24 mouse cellular contexts compared by ENCODE assay signal in the genomic region with DNA sequence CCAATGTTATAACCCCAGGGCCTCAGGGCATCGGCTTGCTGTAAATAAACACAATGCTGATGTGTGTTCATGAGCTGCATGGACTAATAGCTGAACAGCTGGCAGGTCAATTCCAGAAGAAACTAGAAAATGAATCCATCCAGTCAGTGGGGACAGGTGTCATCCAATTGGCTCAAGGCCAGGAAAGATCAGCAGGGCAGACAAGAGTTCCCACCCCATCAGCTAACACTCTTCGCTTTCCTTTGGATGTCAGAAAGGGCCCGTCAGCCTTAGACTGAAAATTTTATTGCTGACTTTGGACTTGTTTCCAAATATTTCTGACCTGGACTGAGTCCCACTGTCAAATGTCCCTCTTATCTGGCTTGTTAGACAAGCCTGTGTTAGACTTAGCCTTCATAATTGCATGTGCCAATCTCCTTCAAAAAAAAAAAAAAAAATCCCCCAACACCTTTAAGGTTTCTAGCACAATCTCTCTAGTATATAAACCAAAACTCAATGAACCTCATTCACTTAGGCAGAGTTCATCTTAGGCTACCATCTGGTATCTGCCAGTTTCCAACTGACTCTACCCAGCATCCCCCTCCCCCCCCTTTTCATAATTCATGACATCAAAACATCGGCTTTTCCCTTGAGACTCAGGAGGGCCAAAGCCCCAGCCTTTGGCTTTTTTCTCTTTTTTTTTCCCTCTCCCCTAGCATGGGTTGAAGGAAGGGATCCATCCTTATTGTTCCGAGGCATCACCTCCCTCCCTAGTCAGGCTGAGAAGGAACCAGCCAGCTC. TPM values are rescaled to one million over a fixed set of nuclear protein-coding genes. Genes with fewer than 3 reads are reported as not detected.
A peak's percentile ranks its signal among the peaks of the same experiment; 100 is the strongest.
DNase-seq lines count a peak whose midpoint lies in the region; ATAC-seq and TF ChIP-seq lines count a peak whose summit lies in the region.
"Had no signal": no experiment of that assay in that cellular context is flagged by ENCODE, and none has a peak within 500 bp of the region (broad histone marks: within the 10 kb centered on the region; RNA-seq: fewer than 3 reads in every experiment).

No protein-coding gene starts in this region.

- H3K27ac ChIP-seq in embryonic facial prominence, embryonic 14.5 days (replicated peaks; ENCODE audit: low read depth, low read length) = no peak overlapping the region
- H3K27ac ChIP-seq in embryonic facial prominence, embryonic 10.5 days (replicated peaks) = no peak overlapping the region
- H3K27ac ChIP-seq in kidney, adult 2 months (ENCODE audit: insufficient read depth, low read depth, low read length) = no peak overlapping the region
- H3K27ac ChIP-seq in midbrain, embryonic 14.5 days (replicated peaks; ENCODE audit: low read depth, low read length) = no peak overlapping the region
- no peak overlapping the region for H3K27ac ChIP-seq in midbrain, embryonic 15.5 days
- H3K27ac ChIP-seq: embryonic facial prominence, embryonic 13.5 days; forebrain, embryonic 10.5 days; heart, embryonic 10.5 days had no signal

- TF ChIP-seq POLR2A in kidney, adult 2 months (IDR thresholded peaks at IDR 0.05; ENCODE audit: low read depth, low read length) = no peak

- H3K4me3 ChIP-seq in embryonic facial prominence, embryonic 14.5 days (ENCODE audit: low read depth, low read length) = no peak overlapping the region
- H3K4me3 ChIP-seq in embryonic facial prominence, embryonic 10.5 days = no peak overlapping the region
- H3K4me3 ChIP-seq in kidney, adult 2 months (ENCODE audit: insufficient read depth, low read depth, low read length) = no peak overlapping the region
- H3K4me3 ChIP-seq in midbrain, embryonic 14.5 days (replicated peaks; ENCODE audit: low read depth, low read length) = no peak overlapping the region
- H3K4me3 ChIP-seq in midbrain, embryonic 15.5 days = no peak overlapping the region
- H3K4me3 ChIP-seq: embryonic facial prominence, embryonic 13.5 days; forebrain, embryonic 10.5 days; heart, embryonic 10.5 days; myocyte had no signal

- no peak overlapping the region for H3K4me2 ChIP-seq in embryonic facial prominence, embryonic 14.5 days (ENCODE audit: low read depth, low read length)
- H3K4me2 ChIP-seq in midbrain, embryonic 14.5 days (ENCODE audit: low read length) = no peak overlapping the region
- H3K4me2 ChIP-seq in midbrain, embryonic 15.5 days = no peak overlapping the region
- H3K4me2 ChIP-seq: embryonic facial prominence, embryonic 13.5 days; midbrain, embryonic 11.5 days had no signal

- H3K27me3 ChIP-seq in embryonic facial prominence, embryonic 14.5 days (replicated peaks; ENCODE audit: control insufficient read depth, insufficient read depth, low read length) = no peaks in the 10 kb centered on the region
- no peaks in the 10 kb centered on the region for H3K27me3 ChIP-seq in embryonic facial prominence, embryonic 10.5 days (replicated peaks; ENCODE audit: low read depth, poor library complexity, severe bottlenecking)
- no peaks in the 10 kb centered on the region; the same call in 1 of the 2 replicates for H3K27me3 ChIP-seq in kidney, adult 2 months (replicated peaks; ENCODE audit: control insufficient read depth, insufficient read depth, low read length)
- no peaks in the 10 kb centered on the region for H3K27me3 ChIP-seq in midbrain, embryonic 14.5 days (ENCODE audit: control insufficient read depth, insufficient read depth, low read length)
- no peaks in the 10 kb centered on the region for H3K27me3 ChIP-seq in midbrain, embryonic 15.5 days (replicated peaks)
- H3K27me3 ChIP-seq: embryonic facial prominence, embryonic 13.5 days had no signal

- no peaks in the 10 kb centered on the region for H3K9me3 ChIP-seq in embryonic facial prominence, embryonic 14.5 days (ENCODE audit: control insufficient read depth, low read length)
- H3K9me3 ChIP-seq in embryonic facial prominence, embryonic 10.5 days = no peaks in the 10 kb centered on the region
- no peaks in the 10 kb centered on the region for H3K9me3 ChIP-seq in midbrain, embryonic 14.5 days (ENCODE audit: control insufficient read depth, low read length)
- no peaks in the 10 kb centered on the region for H3K9me3 ChIP-seq in midbrain, embryonic 15.5 days
- H3K9me3 ChIP-seq: embryonic facial prominence, embryonic 13.5 days; forebrain, embryonic 10.5 days; heart, embryonic 10.5 days had no signal

- no peaks in the 10 kb centered on the region for H3K4me1 ChIP-seq in embryonic facial prominence, embryonic 14.5 days (ENCODE audit: control insufficient read depth, insufficient read depth, low read length)
- no peaks in the 10 kb centered on the region for H3K4me1 ChIP-seq in embryonic facial prominence, embryonic 10.5 days
- no peaks in the 10 kb centered on the region for H3K4me1 ChIP-seq in kidney, adult 2 months (ENCODE audit: control insufficient read depth, insufficient read depth, low read length)
- 0 out of 2 replicates have a peak, but pooled peaks cover 4% of the 10 kb centered on the region for H3K4me1 ChIP-seq in midbrain, embryonic 14.5 days (ENCODE audit: control insufficient read depth, insufficient read depth, low read length)
- H3K4me1 ChIP-seq in midbrain, embryonic 15.5 days = no peaks in the 10 kb centered on the region
- H3K4me1 ChIP-seq: embryonic facial prominence, embryonic 13.5 days; forebrain, embryonic 10.5 days; heart, embryonic 10.5 days had no signal

- H3K36me3 ChIP-seq in embryonic facial prominence, embryonic 14.5 days (ENCODE audit: control insufficient read depth, insufficient read depth, low read length) = peaks cover 26% of the 10 kb centered on the region
- H3K36me3 ChIP-seq in embryonic facial prominence, embryonic 10.5 days (replicated peaks) = peaks cover 33% of the 10 kb centered on the region
- no peaks in the 10 kb centered on the region for H3K36me3 ChIP-seq in kidney, adult 2 months (ENCODE audit: control insufficient read depth, insufficient read depth, low read length)
- peaks cover 26% of the 10 kb centered on the region for H3K36me3 ChIP-seq in midbrain, embryonic 14.5 days (ENCODE audit: control insufficient read depth, insufficient read depth, low read length)
- peaks cover 12% of the 10 kb centered on the region; the same call in 1 of the 2 replicates for H3K36me3 ChIP-seq in midbrain, embryonic 15.5 days (replicated peaks)

- no peak for ATAC-seq in embryonic facial prominence, embryonic 14.5 days (ENCODE audit: low read depth)
- ATAC-seq in midbrain, embryonic 14.5 days (ENCODE audit: low FRiP score, low TSS enrichment) = no peak
- ATAC-seq in midbrain, embryonic 15.5 days (replicated peaks) = no peak

- WGBS in embryonic facial prominence, embryonic 14.5 days = 68% methylated on average over 5 of the region's 5 CpGs
- WGBS in embryonic facial prominence, embryonic 10.5 days = 81% methylated on average over 5 of the region's 5 CpGs
- WGBS in kidney, adult 2 months = 59% methylated on average over 5 of the region's 5 CpGs
- 64% methylated on average over 5 of the region's 5 CpGs for WGBS in midbrain, embryonic 14.5 days
- 56% methylated on average over 5 of the region's 5 CpGs for WGBS in midbrain, embryonic 15.5 days

- no peak for TF ChIP-seq CTCF in kidney, adult 2 months (conservative IDR thresholded peaks at IDR 0.05; ENCODE audit: insufficient read depth, insufficient read length, low read depth, low read length)

- DNase-seq in embryonic facial prominence, embryonic 14.5 days (ENCODE audit: low spot score) = peak; percentile 26
- no peak for DNase-seq in embryonic facial prominence, embryonic 10.5 days (ENCODE audit: low spot score)
- peak; percentile 17 for DNase-seq in kidney, postnatal 14 days
- no peak for DNase-seq in kidney, adult 2 months
- peak; percentile 43 for DNase-seq in midbrain, embryonic 14.5 days
- no peak for DNase-seq in urinary bladder, postnatal 25 days (ENCODE audit: low spot score)
- DNase-seq: cerebellum, adult 11-12 months; gastrocnemius, postnatal 10 days; heart, postnatal 36 days; kidney, adult 18-20 months; kidney, postnatal 4 days; liver; right cerebral cortex, adult 18-20 months had no signal

- no peak overlapping the region for H3K9ac ChIP-seq in embryonic facial prominence, embryonic 14.5 days (ENCODE audit: low read depth, low read length)
- H3K9ac ChIP-seq in midbrain, embryonic 14.5 days (replicated peaks; ENCODE audit: low read length) = no peak overlapping the region
- H3K9ac ChIP-seq in midbrain, embryonic 15.5 days = no peak overlapping the region
- H3K9ac ChIP-seq: embryonic facial prominence, embryonic 13.5 days had no signal

RNA-seq across cellular contexts. Expression of gene Utp15, which starts 18.1 kb away (rescaled TPM):
- polyA plus RNA-seq in embryonic facial prominence, embryonic 14.5 days (2014; fragmentation: Nextera tagmentation; extraction: Ambion mirVana) = 20.8 and 26.8 TPM in 2 replicates
- 52.6 and 55.2 TPM in 2 replicates for polyA plus RNA-seq in embryonic facial prominence, embryonic 10.5 days (2016; fragmentation: Nextera tagmentation; extraction: Ambion mirVana)
- 5.3 and 6.9 TPM in 2 replicates for polyA plus RNA-seq in kidney, adult 2 months (2012; rRNA removed)
- polyA plus RNA-seq in midbrain, embryonic 14.5 days (2014; fragmentation: Nextera tagmentation; extraction: Ambion mirVana) = 27.5 and 35.1 TPM in 2 replicates
- polyA plus RNA-seq in midbrain, embryonic 15.5 days (2015; fragmentation: Nextera tagmentation; extraction: Ambion mirVana) = 32.3 and 34.1 TPM in 2 replicates

RNA-seq across cellular contexts. Expression of gene Ankra2, which starts 18.1 kb away (rescaled TPM):
- polyA plus RNA-seq in embryonic facial prominence, embryonic 14.5 days (2014; fragmentation: Nextera tagmentation; extraction: Ambion mirVana) = 26.6 and 30.2 TPM in 2 replicates
- 15.6 and 16.1 TPM in 2 replicates for polyA plus RNA-seq in embryonic facial prominence, embryonic 10.5 days (2016; fragmentation: Nextera tagmentation; extraction: Ambion mirVana)
- polyA plus RNA-seq in kidney, adult 2 months (2012; rRNA removed) = 9.9 and 11.1 TPM in 2 replicates
- polyA plus RNA-seq in midbrain, embryonic 14.5 days (2014; fragmentation: Nextera tagmentation; extraction: Ambion mirVana) = 97.6 and 110 TPM in 2 replicates
- polyA plus RNA-seq in midbrain, embryonic 15.5 days (2015; fragmentation: Nextera tagmentation; extraction: Ambion mirVana) = 73.8 and 79.0 TPM in 2 replicates

RNA-seq across cellular contexts. Expression of gene Gm21976, which starts 34.9 kb away (rescaled TPM):
- polyA plus RNA-seq in embryonic facial prominence, embryonic 14.5 days (2014; fragmentation: Nextera tagmentation; extraction: Ambion mirVana) = not detected in 2 replicates
- polyA plus RNA-seq in embryonic facial prominence, embryonic 10.5 days (2016; fragmentation: Nextera tagmentation; extraction: Ambion mirVana) = not detected in 2 replicates
- not detected in 2 replicates for polyA plus RNA-seq in kidney, adult 2 months (2012; rRNA removed)
- polyA plus RNA-seq in midbrain, embryonic 14.5 days (2014; fragmentation: Nextera tagmentation; extraction: Ambion mirVana) = not detected in 2 replicates
- not detected in 2 replicates for polyA plus RNA-seq in midbrain, embryonic 15.5 days (2015; fragmentation: Nextera tagmentation; extraction: Ambion mirVana)
- polyA plus RNA-seq: C2C12; cortical plate, adult 2 months; embryonic facial prominence, embryonic 13.5 days; forebrain, embryonic 10.5 days; frontal cortex, adult 2 months; heart, embryonic 10.5 days; lung, embryonic 16.5 days; midbrain, embryonic 11.5 days; myocyte; small intestine, adult 2 months had no signal

RNA-seq across cellular contexts. Expression of gene Arhgef28, which starts 38.5 kb away (rescaled TPM):
- polyA plus RNA-seq in embryonic facial prominence, embryonic 14.5 days (2014; fragmentation: Nextera tagmentation; extraction: Ambion mirVana) = 9.4 and 11.5 TPM in 2 replicates
- polyA plus RNA-seq in embryonic facial prominence, embryonic 10.5 days (2016; fragmentation: Nextera tagmentation; extraction: Ambion mirVana) = 8.4 and 9.6 TPM in 2 replicates
- polyA plus RNA-seq in kidney, adult 2 months (2012; rRNA removed) = 39.3 and 48.1 TPM in 2 replicates
- polyA plus RNA-seq in midbrain, embryonic 14.5 days (2014; fragmentation: Nextera tagmentation; extraction: Ambion mirVana) = 21.1 and 22.0 TPM in 2 replicates
- 27.0 and 27.5 TPM in 2 replicates for polyA plus RNA-seq in midbrain, embryonic 15.5 days (2015; fragmentation: Nextera tagmentation; extraction: Ambion mirVana)

Comparison
In these comparisons a context has a peak if more than half of its experiments do, and no peak if none do; other contexts are left out.
1. DNase-seq: peak in embryonic facial prominence, embryonic 14.5 days (single experiment), kidney, postnatal 14 days (single experiment) and midbrain, embryonic 14.5 days (single experiment); none in embryonic facial prominence, embryonic 10.5 days (single experiment), kidney, adult 2 months (single experiment) and urinary bladder, postnatal 25 days (single experiment).